Mouse (Mus musculus): Measurements from ENCODE around the gene Csf2.

Gene Csf2

GRCm38 (mm10) chr11:54227478-54227877 lies 22.0 kb downstream of the Csf2 start:
- no peak for DNase-seq

- no peak for DNase-seq
These were observed 24.9 kb downstream of the Csf2 start for GRCm38 (mm10) chr11:54224475-54224986.

- DNase-seq = no peak
These were observed 25.6 kb downstream of the Csf2 start for GRCm38 (mm10) chr11:54223637-54224474.

- DNase-seq = no peak
These were observed 29.3 kb downstream of the Csf2 start for GRCm38 (mm10) chr11:54219903-54220740.

- DNase-seq = no peak
These were observed 30.3 kb downstream of the Csf2 start for GRCm38 (mm10) chr11:54219191-54219590.

- no peak for DNase-seq
These were observed 32.1 kb downstream of the Csf2 start for GRCm38 (mm10) chr11:54217384-54217783.

GRCm38 (mm10) chr11:54216091-54216490 lies 33.4 kb downstream of the Csf2 start:
- no peak for DNase-seq

GRCm38 (mm10) chr11:54214499-54215443 lies 34.7 kb downstream of the Csf2 start:
- DNase-seq = peak; percentile 63

GRCm38 (mm10) chr11:54213631-54214030 lies 35.8 kb downstream of the Csf2 start:
- DNase-seq = no peak

- no peak for DNase-seq
These were observed 42.5 kb downstream of the Csf2 start for GRCm38 (mm10) chr11:54206993-54207392.

GRCm38 (mm10) chr11:54205366-54205765 lies 44.1 kb downstream of the Csf2 start:
- DNase-seq = no peak

GRCm38 (mm10) chr11:54204781-54205180 lies 44.7 kb downstream of the Csf2 start:
- DNase-seq = no peak

GRCm38 (mm10) chr11:54203162-54203561 lies 46.3 kb downstream of the Csf2 start:
- DNase-seq = no peak

GRCm38 (mm10) chr11:54201881-54202685 lies 47.4 kb downstream of the Csf2 start:
- no peak for DNase-seq

- no peak for DNase-seq
These were observed 48.1 kb downstream of the Csf2 start for GRCm38 (mm10) chr11:54201287-54201773.
